Mouse (Mus musculus) cerebellum, adult 11-12 months (tissue): ENCODE results near the gene Zscan29.

Source experiments
- DNase-seq: peaks from one replicate; pipeline ENCODE4 v3.0.0; 2022

Gene Zscan29

GRCm38 (mm10) chr2:121170980-121171742 lies at the start of gene Zscan29:
TSS of gene Zscan29 (minus strand) at chr2:121171125.
- peak; percentile 87 for DNase-seq

- DNase-seq: no peak
Observed at GRCm38 (mm10) chr2:121219994-121220393, 49.1 kb upstream of the Zscan29 start.

- DNase-seq: no peak
Observed at GRCm38 (mm10) chr2:121219177-121219576, 48.3 kb upstream of the Zscan29 start.

- no peak for DNase-seq
Observed at GRCm38 (mm10) chr2:121214491-121214890, 43.6 kb upstream of the Zscan29 start.

- no peak for DNase-seq
Observed at GRCm38 (mm10) chr2:121206541-121206940, 35.6 kb upstream of the Zscan29 start.

GRCm38 (mm10) chr2:121204276-121204675 lies 33.4 kb upstream of the Zscan29 start:
- no peak for DNase-seq

- DNase-seq: no peak
Observed at GRCm38 (mm10) chr2:121195466-121195865, 24.5 kb upstream of the Zscan29 start.

- no peak for DNase-seq
Observed at GRCm38 (mm10) chr2:121188530-121188929, 17.6 kb upstream of the Zscan29 start.

GRCm38 (mm10) chr2:121184142-121184541 lies 13.2 kb upstream of the Zscan29 start:
- DNase-seq: no peak

GRCm38 (mm10) chr2:121183431-121183830 lies 12.5 kb upstream of the Zscan29 start:
- DNase-seq: peak; percentile 86

- DNase-seq: no peak
Observed at GRCm38 (mm10) chr2:121178828-121179479, 8.0 kb upstream of the Zscan29 start.

GRCm38 (mm10) chr2:121170481-121170971 lies 399 bp downstream of the Zscan29 start, which contains the start of gene Tubgcp4:
TSS of gene Tubgcp4 (plus strand) at chr2:121170654.
- DNase-seq: no peak

- no peak for DNase-seq
Observed at GRCm38 (mm10) chr2:121169902-121170301, 1.0 kb downstream of the Zscan29 start.

- DNase-seq: no peak
Observed at GRCm38 (mm10) chr2:121169173-121169572, 1.8 kb downstream of the Zscan29 start.

GRCm38 (mm10) chr2:121153100-121153499 lies 17.8 kb downstream of the Zscan29 start:
- DNase-seq: no peak

- DNase-seq: no peak
Observed at GRCm38 (mm10) chr2:121149679-121150078, 21.2 kb downstream of the Zscan29 start.

- DNase-seq: no peak
Observed at GRCm38 (mm10) chr2:121142415-121142814, 28.5 kb downstream of the Zscan29 start.

- no peak for DNase-seq
Observed at GRCm38 (mm10) chr2:121141216-121142035, 29.5 kb downstream of the Zscan29 start.

- peak; percentile 93 for DNase-seq
Observed at GRCm38 (mm10) chr2:121140018-121140882, 30.7 kb downstream of the Zscan29 start, which contains the start of the genes Adal and Lcmt2. TSS of gene Adal (plus strand) at chr2:121140428. TSS of gene Lcmt2 (minus strand) at chr2:121140653.

- peak; percentile 72 for DNase-seq
Observed at GRCm38 (mm10) chr2:121139266-121140017, 31.5 kb downstream of the Zscan29 start.

- no peak for DNase-seq
Observed at GRCm38 (mm10) chr2:121137371-121137770, 33.6 kb downstream of the Zscan29 start.
